Mouse (Mus musculus): ENCODE results near the gene Otud5. TPM values are rescaled to one million over a fixed set of nuclear protein-coding genes. Genes with fewer than 3 reads are reported as not detected.

Otud5 gene
- polyA plus RNA-seq, 1 experiment from 2014 or later = 54.1 TPM

DNA sequence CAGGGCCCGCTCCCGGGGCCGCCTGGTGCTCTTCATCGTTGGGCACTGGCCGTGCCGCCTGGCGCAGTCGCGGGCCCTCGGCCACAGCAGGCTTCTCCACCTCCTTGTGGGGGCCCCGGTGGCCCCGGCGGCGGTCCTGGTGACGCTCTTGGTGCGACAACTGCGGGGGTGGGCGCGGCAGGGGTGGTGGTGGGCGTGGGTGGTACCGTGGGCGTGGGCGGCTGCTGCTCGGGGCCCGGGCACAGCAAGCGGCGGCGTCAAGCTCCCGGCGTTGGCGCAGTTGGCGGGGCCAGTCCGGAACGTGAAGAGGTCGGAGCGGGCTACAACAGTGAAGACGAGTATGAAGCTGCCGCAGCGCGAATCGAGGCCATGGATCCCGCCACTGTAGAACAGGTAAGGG, 1.2 kb downstream of the Otud5 start:
- Histone ChIP-seq H3K9me3 (ENCODE audit: control insufficient read depth, low read length) (no peaks in the 10 kb centered on the region), H3K27ac (ENCODE audit: low read length) (peak overlapping the region; percentile 91), H3K4me1 (replicated peaks; ENCODE audit: control insufficient read depth, insufficient read depth, low read length) (peaks cover 21% of the 10 kb centered on the region), H3K4me3 (replicated peaks; ENCODE audit: low read length) (peak overlapping the region; percentile 70), H3K4me2 (ENCODE audit: low read length) (peak overlapping the region; percentile 72), H3K27me3 (replicated peaks; ENCODE audit: control insufficient read depth, insufficient read depth, low read length) (no peaks in the 10 kb centered on the region), H3K36me3 (ENCODE audit: control insufficient read depth, insufficient read depth) (no peaks in the 10 kb centered on the region), H3K9ac (replicated peaks; ENCODE audit: low read depth, low read length) (peak overlapping the region; percentile 75)
- WGBS = 20% methylated on average over 34 of the region's 42 CpGs
- no peak for ATAC-seq

DNA sequence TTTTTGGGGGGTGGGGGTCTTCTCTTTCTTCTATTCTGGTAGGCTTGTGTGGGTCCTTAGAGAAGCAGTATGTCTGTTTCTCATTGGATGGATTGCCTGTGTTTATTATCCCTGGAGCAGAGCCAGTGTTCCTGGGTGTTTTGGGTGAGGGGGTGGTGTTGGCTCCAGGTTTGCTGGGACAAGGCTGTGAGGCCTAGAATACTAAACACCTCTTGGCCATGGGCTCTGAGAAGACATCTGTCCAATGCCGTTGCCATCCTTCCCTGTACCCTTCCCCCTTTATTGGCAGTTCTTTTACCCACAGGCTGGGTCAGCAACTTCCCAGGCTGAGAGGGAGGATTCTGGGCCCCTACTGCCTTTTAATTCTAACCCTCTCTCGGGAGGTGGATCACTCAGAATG, 6.7 kb downstream of the Otud5 start:
- H3K4me3 ChIP-seq (replicated peaks; ENCODE audit: low read length) = no peak overlapping the region
- ATAC-seq = 0 out of 2 replicates have a peak, but pooled peaks have one; percentile 55
- peaks cover 21% of the 10 kb centered on the region for H3K4me1 ChIP-seq (replicated peaks; ENCODE audit: control insufficient read depth, insufficient read depth, low read length)
- no peak overlapping the region for H3K9ac ChIP-seq (replicated peaks; ENCODE audit: low read depth, low read length)
- H3K27ac ChIP-seq (ENCODE audit: low read length) = no peak overlapping the region
- 0 out of 2 replicates have a peak, but pooled peaks cover 2% of the 10 kb centered on the region for H3K36me3 ChIP-seq (ENCODE audit: control insufficient read depth, insufficient read depth)
- 56% methylated on average over 2 of the region's 2 CpGs for WGBS
- no peak overlapping the region for H3K4me2 ChIP-seq (ENCODE audit: low read length)
- no peaks in the 10 kb centered on the region for H3K27me3 ChIP-seq (replicated peaks; ENCODE audit: control insufficient read depth, insufficient read depth, low read length)
- no peaks in the 10 kb centered on the region for H3K9me3 ChIP-seq (ENCODE audit: control insufficient read depth, low read length)

DNA sequence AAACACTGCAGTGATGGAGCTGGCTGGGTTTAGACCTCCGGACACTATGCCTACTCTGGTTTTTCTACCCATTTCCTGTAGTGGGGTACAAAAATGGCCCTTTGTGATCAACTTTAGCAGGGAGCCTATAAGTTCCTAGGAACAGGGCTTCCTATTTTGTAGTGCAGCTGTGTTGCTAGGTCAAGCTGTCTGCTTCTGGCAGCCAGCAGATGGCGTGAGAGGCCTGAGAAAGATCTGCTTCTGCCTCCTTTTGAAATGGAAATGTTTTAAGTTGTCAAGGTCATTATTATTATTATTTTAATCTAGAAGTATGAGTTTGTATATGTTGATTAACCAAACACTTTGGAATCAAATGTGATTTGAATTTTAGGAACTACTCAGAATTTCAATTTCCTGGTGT, 13.4 kb downstream of the Otud5 start:
- 0 out of 2 replicates have a peak, but pooled peaks cover 2% of the 10 kb centered on the region for H3K36me3 ChIP-seq (ENCODE audit: control insufficient read depth, insufficient read depth)
- H3K27me3 ChIP-seq (replicated peaks; ENCODE audit: control insufficient read depth, insufficient read depth, low read length) = no peaks in the 10 kb centered on the region
- ATAC-seq = no peak
- no peak overlapping the region for H3K4me2 ChIP-seq (ENCODE audit: low read length)
- no peak overlapping the region for H3K9ac ChIP-seq (replicated peaks; ENCODE audit: low read depth, low read length)
- H3K4me3 ChIP-seq (replicated peaks; ENCODE audit: low read length) = no peak overlapping the region
- H3K4me1 ChIP-seq (replicated peaks; ENCODE audit: control insufficient read depth, insufficient read depth, low read length) = no peaks in the 10 kb centered on the region
- 54% methylated on average over 2 of the region's 2 CpGs for WGBS
- H3K27ac ChIP-seq (ENCODE audit: low read length) = no peak overlapping the region
- no peaks in the 10 kb centered on the region for H3K9me3 ChIP-seq (ENCODE audit: control insufficient read depth, low read length)

DNA sequence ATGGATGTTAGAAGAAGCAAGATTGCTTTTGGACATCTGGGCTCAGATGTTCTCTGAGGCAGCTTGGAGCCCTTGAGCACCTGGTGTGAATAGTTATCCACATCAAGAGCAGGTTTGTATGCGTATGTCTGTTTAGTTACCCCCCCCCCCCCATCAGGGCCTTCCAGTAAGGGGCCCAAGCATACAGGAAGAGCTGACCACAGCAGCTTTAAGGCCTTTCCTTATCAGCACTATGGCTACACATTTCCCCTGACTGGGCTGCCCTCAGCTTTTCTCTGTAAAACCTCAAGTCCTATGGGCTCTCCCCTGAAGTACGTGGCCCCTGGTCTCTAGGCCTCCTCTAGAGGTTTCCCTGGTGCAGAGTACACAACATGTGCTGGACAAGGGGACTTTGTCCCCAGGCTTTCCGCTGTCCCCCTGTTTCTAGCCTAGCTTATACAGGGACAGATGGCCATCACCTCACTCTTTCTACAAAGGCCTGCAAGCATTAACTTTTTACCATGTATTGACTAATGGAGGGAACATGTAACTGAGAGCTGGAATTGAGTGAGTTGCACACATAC, 18.1 kb downstream of the Otud5 start:
- H3K27ac ChIP-seq (ENCODE audit: low read length) = no peak overlapping the region
- no peak overlapping the region for H3K4me2 ChIP-seq (ENCODE audit: low read length)
- H3K9me3 ChIP-seq (ENCODE audit: control insufficient read depth, low read length) = no peaks in the 10 kb centered on the region
- H3K4me1 ChIP-seq (replicated peaks; ENCODE audit: control insufficient read depth, insufficient read depth, low read length) = no peaks in the 10 kb centered on the region
- no peaks in the 10 kb centered on the region for H3K36me3 ChIP-seq (ENCODE audit: control insufficient read depth, insufficient read depth)
- WGBS = 86% methylated on average over 3 of the region's 3 CpGs
- no peaks in the 10 kb centered on the region for H3K27me3 ChIP-seq (replicated peaks; ENCODE audit: control insufficient read depth, insufficient read depth, low read length)
- H3K4me3 ChIP-seq (replicated peaks; ENCODE audit: low read length) = no peak overlapping the region
- no peak overlapping the region for H3K9ac ChIP-seq (replicated peaks; ENCODE audit: low read depth, low read length)
- ATAC-seq = no peak

DNA sequence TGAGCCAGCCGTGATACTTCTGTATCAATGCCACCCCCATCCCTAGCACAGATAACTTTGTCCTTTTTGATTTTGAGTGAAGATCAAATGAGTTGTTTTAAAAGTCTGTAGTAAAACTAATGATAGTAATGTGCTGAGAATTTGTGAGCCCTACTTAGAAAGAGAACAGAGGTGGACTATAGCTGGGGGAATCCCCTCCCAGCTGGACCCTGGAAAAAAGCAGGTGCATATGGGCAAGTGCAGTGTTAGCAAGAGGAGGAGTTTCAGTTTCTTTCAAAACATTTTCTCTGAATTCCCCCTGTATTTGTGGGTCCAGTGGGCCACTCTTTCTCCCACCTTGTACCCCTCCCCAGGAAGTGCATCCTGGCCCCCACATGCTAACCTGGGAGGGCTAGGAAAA, 22.0 kb downstream of the Otud5 start:
- Histone ChIP-seq H3K36me3 (ENCODE audit: control insufficient read depth, insufficient read depth) (no peaks in the 10 kb centered on the region), H3K4me3 (replicated peaks; ENCODE audit: low read length) (no peak overlapping the region), H3K27ac (ENCODE audit: low read length) (no peak overlapping the region), H3K4me2 (ENCODE audit: low read length) (no peak overlapping the region), H3K9ac (replicated peaks; ENCODE audit: low read depth, low read length) (no peak overlapping the region), H3K27me3 (replicated peaks; ENCODE audit: control insufficient read depth, insufficient read depth, low read length) (no peaks in the 10 kb centered on the region), H3K9me3 (ENCODE audit: control insufficient read depth, low read length) (no peaks in the 10 kb centered on the region), H3K4me1 (replicated peaks; ENCODE audit: control insufficient read depth, insufficient read depth, low read length) (no peaks in the 10 kb centered on the region)
- WGBS = 93% methylated on average over 1 of the region's 1 CpGs
- ATAC-seq = no peak

DNA sequence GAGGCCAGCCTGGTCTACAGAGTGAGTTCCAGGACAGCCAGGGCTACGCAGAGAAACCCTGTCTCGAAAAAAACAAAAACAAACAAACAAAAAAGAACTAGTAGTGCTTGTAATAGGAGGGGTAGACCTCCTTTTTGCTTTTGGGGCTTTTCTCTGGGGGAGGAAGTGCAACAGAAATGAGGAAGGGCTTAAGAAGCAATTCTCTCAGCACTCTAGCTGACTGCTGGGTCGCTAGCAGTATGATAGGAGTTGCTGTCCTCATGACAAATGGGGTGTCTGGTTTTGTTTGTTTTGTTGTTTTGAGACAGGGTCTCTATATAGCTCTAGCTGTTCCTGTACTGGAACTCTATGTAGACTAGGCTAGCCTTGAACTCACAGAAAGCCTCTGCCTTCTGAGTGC, 23.4 kb downstream of the Otud5 start:
- ATAC-seq = no peak

DNA sequence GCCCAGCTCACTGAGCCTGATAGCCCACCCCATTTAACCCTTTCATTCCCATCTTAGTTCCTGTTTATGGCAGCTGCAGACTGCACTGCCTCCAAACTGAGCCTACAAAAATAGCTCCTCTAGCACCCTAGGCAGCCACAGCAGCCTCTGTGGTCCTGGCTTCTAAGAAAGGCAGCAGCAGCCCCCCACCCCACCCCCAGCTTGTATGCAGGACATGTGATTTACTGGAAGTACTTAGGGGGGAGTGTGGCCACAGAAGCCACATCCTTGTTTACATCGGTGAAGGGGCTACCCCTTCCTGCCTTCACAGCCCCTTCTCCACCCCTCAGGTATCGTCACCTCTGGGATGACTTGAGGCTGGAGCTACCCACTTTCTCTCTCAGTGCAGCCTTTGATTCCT, 24.2 kb downstream of the Otud5 start:
- Histone ChIP-seq H3K27me3 (replicated peaks; ENCODE audit: control insufficient read depth, insufficient read depth, low read length) (no peaks in the 10 kb centered on the region), H3K4me2 (ENCODE audit: low read length) (no peak overlapping the region), H3K9ac (replicated peaks; ENCODE audit: low read depth, low read length) (no peak overlapping the region), H3K4me1 (replicated peaks; ENCODE audit: control insufficient read depth, insufficient read depth, low read length) (no peaks in the 10 kb centered on the region), H3K9me3 (ENCODE audit: control insufficient read depth, low read length) (no peaks in the 10 kb centered on the region), H3K27ac (ENCODE audit: low read length) (no peak overlapping the region), H3K4me3 (replicated peaks; ENCODE audit: low read length) (no peak overlapping the region), H3K36me3 (ENCODE audit: control insufficient read depth, insufficient read depth) (no peaks in the 10 kb centered on the region)
- no peak for ATAC-seq
- WGBS = 97% methylated on average over 2 of the region's 2 CpGs

More for the DNA sequence above, 23.4 kb downstream of the Otud5 start:
- Histone ChIP-seq H3K27me3 (replicated peaks; ENCODE audit: control insufficient read depth, insufficient read depth, low read length) (no peaks in the 10 kb centered on the region), H3K4me3 (replicated peaks; ENCODE audit: low read length) (no peak overlapping the region), H3K4me1 (replicated peaks; ENCODE audit: control insufficient read depth, insufficient read depth, low read length) (no peaks in the 10 kb centered on the region), H3K4me2 (ENCODE audit: low read length) (no peak overlapping the region), H3K9ac (replicated peaks; ENCODE audit: low read depth, low read length) (no peak overlapping the region), H3K9me3 (ENCODE audit: control insufficient read depth, low read length) (no peaks in the 10 kb centered on the region), H3K36me3 (ENCODE audit: control insufficient read depth, insufficient read depth) (no peaks in the 10 kb centered on the region), H3K27ac (ENCODE audit: low read length) (no peak overlapping the region)
- 86% methylated on average over 3 of the region's 3 CpGs for WGBS

DNA sequence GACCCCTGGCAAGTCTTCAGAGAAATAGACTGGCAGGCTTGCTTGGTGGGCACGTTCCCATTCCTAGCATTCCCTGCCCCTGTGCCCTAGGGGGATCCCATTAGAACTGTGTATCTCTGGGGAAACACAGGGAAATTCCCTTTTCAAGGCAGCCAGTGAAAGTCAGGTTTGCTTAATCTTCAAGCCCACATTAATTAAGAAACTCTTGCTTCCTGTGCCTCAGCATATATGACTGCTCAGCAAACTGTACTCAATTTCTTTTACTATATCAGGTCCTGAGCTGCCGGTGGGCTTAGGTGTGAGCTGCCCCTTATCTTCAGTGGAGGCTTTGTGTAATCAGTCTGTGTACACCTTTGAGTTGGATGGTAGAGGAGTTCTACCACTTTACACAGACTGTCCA, 24.6 kb downstream of the Otud5 start:
- ATAC-seq = no peak
- Histone ChIP-seq H3K27me3 (replicated peaks; ENCODE audit: control insufficient read depth, insufficient read depth, low read length) (no peaks in the 10 kb centered on the region), H3K4me1 (replicated peaks; ENCODE audit: control insufficient read depth, insufficient read depth, low read length) (no peaks in the 10 kb centered on the region), H3K4me3 (replicated peaks; ENCODE audit: low read length) (no peak overlapping the region), H3K9me3 (ENCODE audit: control insufficient read depth, low read length) (no peaks in the 10 kb centered on the region), H3K36me3 (ENCODE audit: control insufficient read depth, insufficient read depth) (no peaks in the 10 kb centered on the region), H3K27ac (ENCODE audit: low read length) (no peak overlapping the region), H3K9ac (replicated peaks; ENCODE audit: low read depth, low read length) (no peak overlapping the region), H3K4me2 (ENCODE audit: low read length) (no peak overlapping the region)
- WGBS = 72% methylated on average over 2 of the region's 2 CpGs

DNA sequence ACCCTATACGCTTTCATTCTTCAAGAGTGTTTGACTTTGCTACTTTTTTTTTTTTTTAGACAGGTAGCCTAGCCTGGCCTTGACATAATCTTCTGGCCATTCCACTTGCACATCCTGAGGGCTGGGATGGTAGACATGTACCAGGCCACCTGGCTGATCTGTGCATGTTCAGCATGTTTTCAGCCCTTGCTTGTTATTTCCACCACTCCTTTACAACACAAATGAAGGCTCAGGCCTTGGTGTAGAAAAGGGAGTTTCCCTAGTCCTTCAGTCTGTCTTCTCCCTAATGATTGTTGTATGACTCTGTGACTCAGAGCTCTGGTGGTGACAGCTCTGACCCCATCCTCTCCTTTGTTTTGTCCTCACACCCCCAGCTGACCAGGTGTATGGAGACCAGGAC, 26.0 kb downstream of the Otud5 start:
- Histone ChIP-seq H3K4me1 (replicated peaks; ENCODE audit: control insufficient read depth, insufficient read depth, low read length) (no peaks in the 10 kb centered on the region), H3K9ac (replicated peaks; ENCODE audit: low read depth, low read length) (no peak overlapping the region), H3K36me3 (ENCODE audit: control insufficient read depth, insufficient read depth) (peaks cover 3% of the 10 kb centered on the region; the same call in 1 of the 2 replicates), H3K27ac (ENCODE audit: low read length) (no peak overlapping the region), H3K4me3 (replicated peaks; ENCODE audit: low read length) (no peak overlapping the region), H3K4me2 (ENCODE audit: low read length) (no peak overlapping the region), H3K9me3 (ENCODE audit: control insufficient read depth, low read length) (no peaks in the 10 kb centered on the region), H3K27me3 (replicated peaks; ENCODE audit: control insufficient read depth, insufficient read depth, low read length) (no peaks in the 10 kb centered on the region)
- no peak for ATAC-seq
- 100% methylated on average over 1 of the region's 1 CpGs for WGBS

DNA sequence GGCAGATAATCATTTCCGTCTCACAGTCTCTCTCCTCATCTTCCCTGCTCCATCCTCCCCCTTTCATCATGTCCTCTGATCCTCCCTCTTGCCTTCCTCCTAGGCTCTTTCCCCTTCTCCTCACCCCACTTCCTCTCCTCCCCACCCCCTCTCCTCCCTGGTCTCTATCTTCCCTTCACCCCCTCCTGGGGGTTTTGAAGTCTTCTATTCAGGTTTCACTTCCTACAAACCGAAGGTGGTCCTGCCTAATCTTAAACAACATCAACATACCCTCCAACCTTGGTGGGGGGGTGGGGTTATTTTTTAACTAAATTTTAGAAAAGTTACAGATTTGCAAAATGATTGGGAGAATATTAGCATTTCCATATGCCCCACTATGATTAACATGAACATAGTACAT, 27.3 kb downstream of the Otud5 start:
- 52% methylated on average over 2 of the region's 2 CpGs for WGBS
- Histone ChIP-seq H3K27me3 (replicated peaks; ENCODE audit: control insufficient read depth, insufficient read depth, low read length) (no peaks in the 10 kb centered on the region), H3K9me3 (ENCODE audit: control insufficient read depth, low read length) (no peaks in the 10 kb centered on the region), H3K4me2 (ENCODE audit: low read length) (no peak overlapping the region), H3K27ac (ENCODE audit: low read length) (no peak overlapping the region), H3K9ac (replicated peaks; ENCODE audit: low read depth, low read length) (no peak overlapping the region), H3K4me1 (replicated peaks; ENCODE audit: control insufficient read depth, insufficient read depth, low read length) (no peaks in the 10 kb centered on the region), H3K4me3 (replicated peaks; ENCODE audit: low read length) (no peak overlapping the region), H3K36me3 (ENCODE audit: control insufficient read depth, insufficient read depth) (peaks cover 3% of the 10 kb centered on the region; the same call in 1 of the 2 replicates)
- no peak for ATAC-seq
